Mouse (Mus musculus): Measurements from ENCODE around the gene Tctex1d2.

- TF ChIP-seq CTCF (IDR thresholded peaks at IDR 0.05; ENCODE audit: extremely low read depth, insufficient read length, insufficient replicate concordance, low read depth, low read length) (no peak), POLR2A (IDR thresholded peaks at IDR 0.05; ENCODE audit: low read depth, low read length) (no peak)
Measured at GRCm38 (mm10) chr16:32389841-32390240, 29.7 kb upstream of the Tctex1d2 start.

Measured in small intestine, adult 2 months (tissue).